Mouse (Mus musculus) neural tube, embryonic 12.5 days (tissue): ENCODE results near the gene Fblim1. TPM values are rescaled to one million over a fixed set of nuclear protein-coding genes. Genes with fewer than 3 reads are reported as not detected.
A peak's percentile ranks its signal among the peaks of the same experiment; 100 is the strongest.

Experiments used
- ATAC-seq: fragments of 200-750 bp; cut with Nextera tagmentation; 2 replicates; pipeline ENCODE4 v1.8.0; 2017; ENCODE audit warnings: low read depth, mild to moderate bottlenecking, moderate TSS enrichment, moderate library complexity; ENCODE audit not compliant: low FRiP score
- H3K27ac ChIP-seq: fragments of 300-500 bp; sonication (generic); 2 replicates; pipeline ENCODE4 v1.5.1; 2016
- H3K27me3 ChIP-seq: fragments of 300-500 bp; sonication (generic); replicated peaks from 2 replicates; pipeline ENCODE4 v1.6.1; 2016; ENCODE audit warnings: mild to moderate bottlenecking
- H3K36me3 ChIP-seq: fragments of 300-500 bp; sonication (generic); 2 replicates; pipeline ENCODE4 v1.6.1; 2016; ENCODE audit warnings: mild to moderate bottlenecking
- H3K4me1 ChIP-seq: fragments of 300-500 bp; sonication (generic); 2 replicates; pipeline ENCODE4 v1.6.1; 2016
- H3K4me2 ChIP-seq: fragments of 300-500 bp; sonication (generic); replicated peaks from 2 replicates; pipeline ENCODE4 v1.6.1; 2016; ENCODE audit warnings: mild to moderate bottlenecking
- H3K4me3 ChIP-seq: fragments of 300-500 bp; sonication (generic); 2 replicates; pipeline ENCODE4 v1.5.1; 2016
- H3K9ac ChIP-seq: fragments of 300-500 bp; sonication (generic); 2 replicates; pipeline ENCODE4 v1.6.1; 2016; ENCODE audit warnings: mild to moderate bottlenecking
- H3K9me3 ChIP-seq: fragments of 300-500 bp; sonication (generic); 2 replicates; pipeline ENCODE4 v1.6.1; 2016; ENCODE audit warnings: mild to moderate bottlenecking
- WGBS: fragments of 180-500 bp; shearing (Covaris S2); methylation state at CpG from one replicate; pipeline ENCODE4 v1.1.7; 2016; 5-methylcytosine and 5-hydroxymethylcytosine counted together
- polyA plus RNA-seq: library from polyadenylated mRNA; unstranded; fragments of >200 nt; fragmentation: Nextera tagmentation; extraction: Ambion mirVana; gene quantifications from 2 replicates; pipeline ENCODE4 v1.2.1, GENCODE M21; 2016

Gene Fblim1
- polyA plus RNA-seq, 1 experiment from 2014 or later, result 37.0 TPM

DNA sequence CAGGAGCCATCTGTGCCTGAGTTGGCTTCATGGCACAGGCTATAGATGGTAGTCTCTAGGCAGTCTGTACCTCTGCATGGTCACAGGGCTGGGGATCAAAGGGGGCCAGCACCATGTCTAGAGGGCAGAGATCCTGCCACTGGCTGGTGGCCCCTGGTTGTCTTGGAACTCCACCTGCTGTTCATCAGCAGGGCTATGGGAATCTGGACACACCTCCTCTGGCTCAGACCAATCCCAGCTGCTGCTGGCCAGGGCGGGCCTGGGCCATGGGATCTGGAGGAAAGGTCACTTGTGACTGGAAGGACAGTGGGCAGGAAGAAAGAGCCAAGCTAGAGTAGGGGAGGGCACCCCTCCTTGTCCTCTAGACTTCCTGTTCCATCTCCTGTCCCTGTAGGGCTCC, 17.8 kb upstream of the Fblim1 start, which contains the start of gene Slc25a34:
Gene Slc25a34, minus strand, starts transcription at position 156 of the 400 bp plus-strand sequence.
- H3K9ac ChIP-seq, result no peak within 1 kb of the TSS
- no peak within 1 kb of the TSS for H3K27ac ChIP-seq
- H3K9me3 ChIP-seq, result no peaks in the 10 kb centered on the region
- H3K4me3 ChIP-seq, result no peak within 1 kb of the TSS
- H3K27me3 ChIP-seq, result no peaks in the 10 kb centered on the region
- WGBS, result 65% methylated on average over 1 of the region's 1 CpGs
- no peak within 1 kb of the TSS for H3K4me2 ChIP-seq
- H3K36me3 ChIP-seq, result peaks cover 26% of the 10 kb centered on the region
- no peak for ATAC-seq
- H3K4me1 ChIP-seq, result peaks cover 4% of the 10 kb centered on the region; the same call in 1 of the 2 replicates

GRCm38 (mm10) chr4:141623037-141623436, 17.1 kb upstream of the Fblim1 start:
- Histone ChIP-seq H3K9me3 (no peaks in the 10 kb centered on the region), H3K27ac (no peak overlapping the region), H3K9ac (no peak overlapping the region), H3K4me3 (no peak overlapping the region), H3K36me3 (peaks cover 20% of the 10 kb centered on the region), H3K4me2 (no peak overlapping the region), H3K27me3 (no peaks in the 10 kb centered on the region), H3K4me1 (peaks cover 4% of the 10 kb centered on the region; the same call in 1 of the 2 replicates)
- ATAC-seq, result no peak
- WGBS, result 90% methylated on average over 11 of the region's 11 CpGs

DNA sequence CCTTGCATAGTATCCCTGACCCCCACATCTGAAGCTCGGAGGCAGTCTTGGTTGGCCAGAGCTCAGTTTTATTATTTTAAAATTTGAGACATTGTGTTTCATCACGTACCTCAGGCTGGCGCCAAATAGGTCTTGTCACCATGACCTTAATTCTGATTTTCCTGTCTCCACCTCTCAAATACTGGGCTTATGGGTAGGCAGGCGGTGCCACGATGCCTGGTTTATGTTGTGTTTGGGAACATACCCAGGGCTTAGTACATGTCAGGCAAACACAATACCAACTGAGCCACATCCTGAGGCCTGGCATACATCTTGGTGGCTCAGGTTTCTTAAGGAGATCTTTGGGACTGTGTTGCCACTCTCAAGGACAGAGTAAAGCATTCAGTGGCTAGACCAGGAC, 16.7 kb upstream of the Fblim1 start:
- no peak overlapping the region for H3K4me3 ChIP-seq
- H3K4me2 ChIP-seq, result no peak overlapping the region
- no peak overlapping the region for H3K9ac ChIP-seq
- H3K27me3 ChIP-seq, result 0 out of 2 replicates have a peak, but pooled peaks cover 2% of the 10 kb centered on the region
- ATAC-seq, result no peak
- H3K27ac ChIP-seq, result no peak overlapping the region
- H3K4me1 ChIP-seq, result peaks cover 8% of the 10 kb centered on the region
- no peaks in the 10 kb centered on the region for H3K9me3 ChIP-seq
- 93% methylated on average over 5 of the region's 5 CpGs for WGBS
- peaks cover 15% of the 10 kb centered on the region for H3K36me3 ChIP-seq

DNA sequence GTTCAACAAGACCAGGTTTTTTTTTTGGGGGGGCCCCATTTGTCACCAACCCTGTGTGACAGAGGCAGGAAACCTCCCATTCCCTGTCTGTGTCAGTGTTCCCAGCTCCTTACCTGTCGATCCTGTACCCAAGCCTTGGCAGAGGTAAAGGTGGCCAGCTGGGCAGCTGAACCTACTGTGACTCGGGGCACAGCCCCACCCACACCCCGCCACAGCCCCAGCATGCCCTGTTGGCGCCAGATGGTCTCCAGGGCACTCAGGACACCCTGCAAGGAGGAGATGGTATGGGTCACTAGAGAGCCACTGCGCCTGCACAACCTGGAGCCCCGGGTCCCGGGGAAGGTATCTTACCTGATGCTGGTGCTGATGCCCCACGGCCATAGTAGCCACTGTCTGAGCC, 16.2 kb upstream of the Fblim1 start:
- no peak overlapping the region for H3K4me2 ChIP-seq
- H3K4me3 ChIP-seq, result no peak overlapping the region
- no peak overlapping the region for H3K9ac ChIP-seq
- H3K4me1 ChIP-seq, result peaks cover 13% of the 10 kb centered on the region
- peaks cover 14% of the 10 kb centered on the region for H3K36me3 ChIP-seq
- no peak overlapping the region for H3K27ac ChIP-seq
- WGBS, result 85% methylated on average over 8 of the region's 8 CpGs
- no peak for ATAC-seq
- no peaks in the 10 kb centered on the region for H3K9me3 ChIP-seq
- 0 out of 2 replicates have a peak, but pooled peaks cover 4% of the 10 kb centered on the region for H3K27me3 ChIP-seq

- ATAC-seq, result no peak
- no peak overlapping the region for H3K4me3 ChIP-seq
- H3K27me3 ChIP-seq, result 0 out of 2 replicates have a peak, but pooled peaks cover 4% of the 10 kb centered on the region
- WGBS, result 85% methylated on average over 8 of the region's 8 CpGs
- no peaks in the 10 kb centered on the region for H3K9me3 ChIP-seq
- H3K4me1 ChIP-seq, result peaks cover 13% of the 10 kb centered on the region
- H3K9ac ChIP-seq, result no peak overlapping the region
- no peak overlapping the region for H3K4me2 ChIP-seq
- H3K27ac ChIP-seq, result no peak overlapping the region
- peaks cover 7% of the 10 kb centered on the region for H3K36me3 ChIP-seq
Observed at GRCm38 (mm10) chr4:141621297-141621696, 15.4 kb upstream of the Fblim1 start.

DNA sequence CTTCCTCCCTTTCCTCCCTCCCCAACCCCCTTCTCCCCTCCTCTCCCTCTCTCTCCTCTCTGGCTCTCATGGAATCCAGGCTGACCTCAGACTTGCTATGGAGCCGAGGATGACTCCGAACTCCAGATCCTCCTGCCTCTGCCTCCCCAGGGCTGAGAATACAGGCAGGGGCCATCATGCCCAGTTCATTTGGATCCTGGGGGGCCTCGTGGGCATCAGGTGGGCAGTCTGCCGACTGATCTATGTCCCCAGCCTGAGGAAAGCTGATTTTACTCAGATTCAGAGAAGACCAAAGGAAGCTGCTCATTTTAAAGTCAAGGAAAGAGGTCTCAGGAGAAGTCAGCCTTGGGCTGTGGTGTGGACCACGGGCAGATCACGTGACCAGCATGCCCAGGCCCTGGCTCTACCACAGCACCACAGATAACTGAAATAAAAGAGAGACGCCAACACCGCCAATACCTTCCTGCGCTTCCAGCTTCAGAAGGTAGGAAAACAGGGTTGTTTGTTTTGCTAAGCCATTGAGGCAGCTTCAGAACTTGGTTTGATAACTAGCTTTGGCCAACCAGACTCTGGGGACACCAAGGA, 13.5 kb upstream of the Fblim1 start:
- WGBS, result 84% methylated on average over 9 of the region's 9 CpGs
- Histone ChIP-seq H3K27me3 (0 out of 2 replicates have a peak, but pooled peaks cover 4% of the 10 kb centered on the region), H3K9ac (no peak overlapping the region), H3K4me1 (peaks cover 17% of the 10 kb centered on the region), H3K27ac (no peak overlapping the region), H3K9me3 (no peaks in the 10 kb centered on the region), H3K4me3 (no peak overlapping the region), H3K4me2 (no peak overlapping the region), H3K36me3 (no peaks in the 10 kb centered on the region)
- no peak for ATAC-seq

GRCm38 (mm10) chr4:141618565-141619243, 12.8 kb upstream of the Fblim1 start, which contains the start of gene Tmem82:
Tmem82 (minus strand) TSS chr4:141618633.
- Histone ChIP-seq H3K27me3 (0 out of 2 replicates have a peak, but pooled peaks cover 4% of the 10 kb centered on the region), H3K9ac (0 out of 2 replicates have a peak within 1 kb of the TSS, but pooled peaks have one; percentile 26), H3K27ac (no peak within 1 kb of the TSS), H3K9me3 (no peaks in the 10 kb centered on the region), H3K36me3 (no peaks in the 10 kb centered on the region), H3K4me3 (peak within 1 kb of the TSS; percentile 15; the same call in 1 of the 2 replicates), H3K4me1 (peaks cover 17% of the 10 kb centered on the region), H3K4me2 (peak within 1 kb of the TSS; percentile 55)
- peak; percentile 31; the same call in 1 of the 2 replicates for ATAC-seq
- WGBS, result 27% methylated on average over 20 of the region's 20 CpGs

- 0 out of 2 replicates have a peak overlapping the region, but pooled peaks have one; percentile 15 for H3K4me3 ChIP-seq
- no peaks in the 10 kb centered on the region for H3K9me3 ChIP-seq
- H3K4me1 ChIP-seq, result peaks cover 14% of the 10 kb centered on the region
- ATAC-seq, result peak; percentile 55
- H3K27me3 ChIP-seq, result 0 out of 2 replicates have a peak, but pooled peaks cover 4% of the 10 kb centered on the region
- H3K4me2 ChIP-seq, result peak overlapping the region; percentile 55
- H3K9ac ChIP-seq, result 0 out of 2 replicates have a peak overlapping the region, but pooled peaks have one; percentile 26
- no peak overlapping the region for H3K27ac ChIP-seq
- 13% methylated on average over 22 of the region's 22 CpGs for WGBS
- H3K36me3 ChIP-seq, result no peaks in the 10 kb centered on the region
Observed at GRCm38 (mm10) chr4:141617863-141618564, 12.1 kb upstream of the Fblim1 start.

DNA sequence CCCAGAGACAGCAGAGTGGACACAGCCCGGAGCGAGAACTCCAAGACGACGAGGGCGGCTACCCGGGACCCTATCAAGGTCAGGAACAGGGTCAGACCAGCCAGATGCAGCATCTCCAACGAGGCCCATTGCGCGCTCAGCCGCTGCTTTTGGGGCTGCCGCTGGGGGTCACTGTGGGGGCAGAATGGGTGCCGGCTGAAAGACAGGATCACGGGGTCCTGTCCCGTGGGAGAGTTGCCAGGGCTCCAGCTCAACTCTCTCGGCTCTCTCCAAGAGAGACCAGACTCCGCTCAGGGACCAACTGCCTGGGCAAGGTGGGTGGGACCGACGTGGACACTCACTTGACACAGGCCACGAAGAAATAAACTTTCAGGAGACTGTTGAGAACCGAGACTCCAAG, 11.4 kb upstream of the Fblim1 start:
- H3K4me2 ChIP-seq, result peak overlapping the region; percentile 55
- H3K27me3 ChIP-seq, result 0 out of 2 replicates have a peak, but pooled peaks cover 4% of the 10 kb centered on the region
- H3K9me3 ChIP-seq, result no peaks in the 10 kb centered on the region
- H3K9ac ChIP-seq, result 0 out of 2 replicates have a peak overlapping the region, but pooled peaks have one; percentile 26
- H3K36me3 ChIP-seq, result no peaks in the 10 kb centered on the region
- H3K4me3 ChIP-seq, result peak overlapping the region; percentile 15; the same call in 1 of the 2 replicates
- WGBS, result 3% methylated on average over 20 of the region's 20 CpGs
- H3K27ac ChIP-seq, result no peak overlapping the region
- peak; percentile 43; the same call in 1 of the 2 replicates for ATAC-seq
- peaks cover 14% of the 10 kb centered on the region for H3K4me1 ChIP-seq

DNA sequence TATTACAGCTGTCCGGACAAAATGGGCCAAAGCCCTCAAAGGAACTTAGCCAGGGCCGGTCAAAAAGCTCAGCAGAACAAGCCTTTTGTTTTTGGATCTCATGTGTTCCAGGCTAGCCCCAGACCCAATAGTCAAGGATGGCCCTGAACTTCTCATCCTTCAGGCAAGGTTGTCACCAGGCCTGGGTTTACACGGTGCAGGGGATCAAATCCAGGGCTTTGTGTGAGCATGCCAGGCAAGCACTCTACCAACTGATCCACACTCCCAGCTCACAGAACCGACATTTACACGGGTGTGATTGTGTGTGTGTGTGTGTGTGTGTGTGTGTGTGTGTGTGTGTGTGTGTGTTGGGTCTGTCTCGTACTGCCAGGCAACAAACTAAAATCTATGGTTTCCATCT, 10.9 kb upstream of the Fblim1 start:
- Histone ChIP-seq H3K36me3 (no peaks in the 10 kb centered on the region), H3K9ac (no peak overlapping the region), H3K9me3 (no peaks in the 10 kb centered on the region), H3K27ac (no peak overlapping the region), H3K4me1 (peaks cover 14% of the 10 kb centered on the region), H3K27me3 (0 out of 2 replicates have a peak, but pooled peaks cover 4% of the 10 kb centered on the region), H3K4me3 (no peak overlapping the region), H3K4me2 (no peak overlapping the region)
- no peak for ATAC-seq
- 72% methylated on average over 6 of the region's 6 CpGs for WGBS

GRCm38 (mm10) chr4:141614946-141615345, 9.1 kb upstream of the Fblim1 start:
- H3K4me2 ChIP-seq, result no peak overlapping the region
- H3K27me3 ChIP-seq, result 0 out of 2 replicates have a peak, but pooled peaks cover 4% of the 10 kb centered on the region
- 84% methylated on average over 14 of the region's 14 CpGs for WGBS

DNA sequence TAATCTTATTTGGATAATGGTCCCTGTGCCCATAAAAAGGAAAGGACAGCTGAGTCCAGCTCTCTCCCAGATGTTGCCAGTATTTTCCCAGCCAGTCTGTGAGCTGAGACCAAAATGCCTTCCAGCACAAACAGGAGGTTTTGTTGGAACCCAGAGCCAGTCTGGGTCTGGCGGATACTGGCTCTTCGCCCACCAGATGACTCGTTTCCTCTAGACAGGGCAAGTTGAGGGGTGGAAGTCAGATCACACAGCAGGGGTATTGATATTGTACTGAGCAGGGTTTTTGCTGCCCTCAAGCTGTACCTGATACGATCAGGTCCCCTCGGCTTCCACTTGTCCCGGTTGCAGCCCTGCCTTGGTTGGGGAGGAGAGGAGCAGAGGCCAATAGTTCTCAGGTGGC, 3.6 kb upstream of the Fblim1 start:
- Histone ChIP-seq H3K4me1 (no peaks in the 10 kb centered on the region), H3K27ac (no peak overlapping the region), H3K9ac (no peak overlapping the region), H3K27me3 (no peaks in the 10 kb centered on the region), H3K36me3 (no peaks in the 10 kb centered on the region), H3K4me2 (no peak overlapping the region), H3K9me3 (no peaks in the 10 kb centered on the region), H3K4me3 (no peak overlapping the region)
- 92% methylated on average over 6 of the region's 6 CpGs for WGBS
- no peak for ATAC-seq

More at GRCm38 (mm10) chr4:141614946-141615345, 9.1 kb upstream of the Fblim1 start:
- H3K4me1 ChIP-seq, result peaks cover 14% of the 10 kb centered on the region
- no peak overlapping the region for H3K27ac ChIP-seq
- no peak overlapping the region for H3K4me3 ChIP-seq
- H3K9me3 ChIP-seq, result no peaks in the 10 kb centered on the region
- H3K9ac ChIP-seq, result no peak overlapping the region
- ATAC-seq, result no peak
- H3K36me3 ChIP-seq, result no peaks in the 10 kb centered on the region
